Mouse (Mus musculus) bone marrow, adult 2 months (tissue): ENCODE measurements around the gene Retreg3.

Source experiments
- CTCF ChIP-seq: fragments of 200-500 bp; IDR thresholded peaks from 2 replicates; pipeline ENCODE4 v1.5.1; 2011; ENCODE audit warnings: low read length, control low read depth; ENCODE audit not compliant: control insufficient read depth, insufficient read depth
- POLR2A ChIP-seq: fragments of 200-500 bp; IDR thresholded peaks from 2 replicates; pipeline ENCODE4 v1.6.1; 2011; ENCODE audit warnings: low read depth, mild to moderate bottlenecking, control low read depth, low read length, borderline replicate concordance; ENCODE audit not compliant: control insufficient read depth

DNA sequence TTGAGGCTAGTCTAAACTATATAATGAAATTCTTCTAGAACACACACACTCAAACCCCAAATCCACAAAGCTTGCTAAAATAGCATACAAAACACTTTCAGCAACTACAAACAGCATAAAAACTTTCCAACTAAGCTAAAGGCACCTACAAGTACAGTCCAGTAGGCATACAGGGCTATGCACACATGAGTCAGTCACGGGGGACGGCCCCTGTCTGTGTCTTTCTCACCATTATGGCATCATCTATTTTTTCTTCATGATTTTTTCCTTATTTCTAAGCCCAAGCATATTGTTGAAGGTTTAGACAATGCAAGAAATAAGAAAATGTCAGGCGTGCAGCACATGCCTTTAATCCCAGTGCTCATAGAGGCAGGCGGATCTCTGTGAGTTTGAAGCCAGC is 8.5 kb downstream of the Retreg3 start:
- TF ChIP-seq CTCF, result no peak
- no peak for TF ChIP-seq POLR2A
